Mouse (Mus musculus) spleen, adult 2 months (tissue): ENCODE results near the gene Rapgefl1. TPM values are rescaled to one million over a fixed set of nuclear protein-coding genes. Genes with fewer than 3 reads are reported as not detected.

Experiments used
- DNase-seq, 2 experiments: peaks; one replicate each; pipeline versions ENCODE4 v3.0.0 to v3.0.0-alpha.2; 2012 to 2021; ENCODE audit warnings: low spot score in 2 of 2, low read depth in 1 of 2
- H3K27ac ChIP-seq: fragments of 200-500 bp; 2 replicates; pipeline ENCODE4 v1.5.1; 2012; ENCODE audit warnings: low read length, inconsistent platforms; ENCODE audit not compliant: insufficient read depth
- H3K27me3 ChIP-seq: fragments of 200-500 bp; 2 replicates; pipeline ENCODE4 v1.6.1; 2012; ENCODE audit warnings: mild to moderate bottlenecking, moderate library complexity, low read length, inconsistent platforms; ENCODE audit not compliant: control insufficient read depth, insufficient read depth
- H3K36me3 ChIP-seq: fragments of 200-500 bp; 2 replicates; pipeline ENCODE4 v1.6.1; 2012; ENCODE audit warnings: mild to moderate bottlenecking, low read length, inconsistent platforms; ENCODE audit not compliant: control insufficient read depth, insufficient read depth
- H3K4me1 ChIP-seq: fragments of 200-500 bp; 2 replicates; pipeline ENCODE4 v1.6.1; 2011; ENCODE audit warnings: inconsistent platforms; ENCODE audit not compliant: control insufficient read depth, insufficient read depth, insufficient read length
- H3K4me3 ChIP-seq: fragments of 200-500 bp; 2 replicates; pipeline ENCODE4 v1.5.1; 2011; ENCODE audit warnings: mild to moderate bottlenecking, inconsistent platforms; ENCODE audit not compliant: insufficient read depth, insufficient read length; ENCODE audit errors: extremely low read depth
- CTCF ChIP-seq: fragments of 200-500 bp; IDR thresholded peaks from 2 replicates; pipeline ENCODE4 v1.5.1; 2011; ENCODE audit warnings: mild to moderate bottlenecking, inconsistent platforms; ENCODE audit not compliant: insufficient read depth, insufficient read length, insufficient replicate concordance; ENCODE audit errors: extremely low read depth
- POLR2A ChIP-seq: fragments of 200-500 bp; IDR thresholded peaks from 2 replicates; pipeline ENCODE4 v1.6.1; 2011; ENCODE audit warnings: low read depth, low read length, inconsistent platforms
- WGBS: fragments of 180-500 bp; shearing (Covaris S2); methylation state at CpG from one replicate; pipeline ENCODE4 v1.1.7; 2018; 5-methylcytosine and 5-hydroxymethylcytosine counted together
- polyA plus RNA-seq: library from polyadenylated mRNA; depleted of rRNA; stranded (reverse); fragments of >200 nt; gene quantifications from 2 replicates; pipeline ENCODE4 v1.2.3, GENCODE M21; 2012

Rapgefl1 gene
- polyA plus RNA-seq, 1 experiment: 1.9 TPM

DNA sequence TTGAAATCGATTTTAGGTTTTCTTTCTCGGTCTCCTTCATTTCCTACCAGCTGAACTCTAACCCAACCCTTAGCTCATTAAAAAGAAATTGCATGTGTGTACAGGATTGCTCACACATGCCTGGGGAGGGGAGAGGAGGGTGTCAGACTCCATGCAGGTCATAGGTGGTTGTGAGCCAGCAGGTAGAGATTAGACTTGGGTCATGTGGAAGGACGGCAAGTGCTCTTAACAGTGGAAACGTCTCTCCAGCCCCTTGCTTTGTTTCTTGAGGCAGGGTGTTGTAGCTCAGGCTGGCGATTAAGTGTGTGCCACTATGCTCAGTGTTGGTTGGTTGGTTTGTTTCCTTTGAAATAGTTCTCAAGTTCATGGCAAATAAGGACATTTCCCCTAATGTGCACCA, 34.2 kb downstream of the Rapgefl1 start:
- TF ChIP-seq CTCF: no peak
- no peak for TF ChIP-seq POLR2A
- Histone ChIP-seq H3K27me3 (no peaks in the 10 kb centered on the region), H3K27ac (no peak overlapping the region), H3K4me3 (no peak overlapping the region), H3K4me1 (no peaks in the 10 kb centered on the region), H3K36me3 (peaks cover 10% of the 10 kb centered on the region; the same call in 1 of the 2 replicates)
- WGBS: 84% methylated on average over 5 of the region's 5 CpGs
- DNase-seq: no peak

GRCm38 (mm10) chr11:98871416-98871815, 34.8 kb downstream of the Rapgefl1 start:
- no peaks in the 10 kb centered on the region for H3K27me3 ChIP-seq
- H3K4me3 ChIP-seq: no peak overlapping the region
- peaks cover 10% of the 10 kb centered on the region; the same call in 1 of the 2 replicates for H3K36me3 ChIP-seq
- no peak overlapping the region for H3K27ac ChIP-seq
- H3K4me1 ChIP-seq: no peaks in the 10 kb centered on the region; the same call in 1 of the 2 replicates
- WGBS: 76% methylated on average over 4 of the region's 4 CpGs
- TF ChIP-seq CTCF (no peak), POLR2A (no peak)
- DNase-seq: no peak

GRCm38 (mm10) chr11:98872040-98872439, 35.5 kb downstream of the Rapgefl1 start:
- no peak overlapping the region for H3K27ac ChIP-seq
- peaks cover 9% of the 10 kb centered on the region; the same call in 1 of the 2 replicates for H3K36me3 ChIP-seq
- TF ChIP-seq CTCF: no peak
- TF ChIP-seq POLR2A: no peak
- 79% methylated on average over 4 of the region's 4 CpGs for WGBS
- no peak for DNase-seq
- H3K4me3 ChIP-seq: no peak overlapping the region
- H3K27me3 ChIP-seq: no peaks in the 10 kb centered on the region
- H3K4me1 ChIP-seq: no peaks in the 10 kb centered on the region; the same call in 1 of the 2 replicates

DNA sequence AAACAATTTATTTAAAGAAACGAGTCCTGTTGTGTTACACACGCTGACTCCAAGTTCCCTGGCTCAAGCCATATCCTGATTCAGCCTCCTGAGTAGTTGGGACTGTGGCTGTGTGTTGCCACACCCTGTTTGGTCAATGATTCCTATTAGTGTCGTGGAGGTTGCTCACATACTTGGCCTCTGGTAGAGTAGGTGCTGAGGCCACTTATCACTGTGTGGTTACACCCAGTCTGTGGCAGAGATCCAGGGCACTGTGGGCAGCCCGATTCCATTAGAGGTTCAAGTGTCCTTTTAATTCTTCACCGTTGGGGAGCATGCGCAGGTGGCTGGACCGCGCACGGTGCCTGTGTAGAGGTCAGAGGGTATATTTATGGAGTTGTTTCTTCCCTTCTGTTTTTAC, 37.3 kb downstream of the Rapgefl1 start:
- H3K4me1 ChIP-seq: no peaks in the 10 kb centered on the region; the same call in 1 of the 2 replicates
- H3K36me3 ChIP-seq: peaks cover 1% of the 10 kb centered on the region; the same call in 1 of the 2 replicates
- H3K27ac ChIP-seq: no peak overlapping the region
- H3K27me3 ChIP-seq: no peaks in the 10 kb centered on the region
- WGBS: 85% methylated on average over 9 of the region's 9 CpGs
- no peak overlapping the region for H3K4me3 ChIP-seq
- no peak for DNase-seq
- TF ChIP-seq POLR2A (no peak), CTCF (no peak)

DNA sequence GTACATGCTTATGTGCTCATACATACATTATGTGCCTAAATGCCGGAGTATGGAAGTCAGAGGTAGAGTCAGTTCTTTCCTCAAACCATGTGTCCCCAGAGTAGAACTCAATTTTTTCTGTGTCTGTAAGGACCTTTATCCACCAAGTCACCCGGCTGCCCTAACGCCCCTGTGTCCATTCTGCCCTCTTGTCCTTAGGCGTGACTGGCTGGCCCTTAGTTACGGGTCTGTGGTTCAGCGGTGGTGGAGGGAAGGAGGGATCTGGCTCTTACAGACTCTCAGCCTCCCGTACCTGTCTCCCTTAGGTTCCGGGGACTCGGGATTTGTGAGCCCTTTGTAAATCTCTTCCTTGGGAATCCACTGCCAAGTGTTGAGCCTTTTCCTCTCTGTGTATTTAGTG, 40.4 kb downstream of the Rapgefl1 start:
- H3K36me3 ChIP-seq: peaks cover 2% of the 10 kb centered on the region; the same call in 1 of the 2 replicates
- no peak for TF ChIP-seq CTCF
- TF ChIP-seq POLR2A: no peak
- DNase-seq: no peak
- peaks cover 5% of the 10 kb centered on the region; the same call in 1 of the 2 replicates for H3K4me1 ChIP-seq
- no peak overlapping the region for H3K27ac ChIP-seq
- H3K4me3 ChIP-seq: no peak overlapping the region
- 95% methylated on average over 9 of the region's 9 CpGs for WGBS
- no peaks in the 10 kb centered on the region for H3K27me3 ChIP-seq

DNA sequence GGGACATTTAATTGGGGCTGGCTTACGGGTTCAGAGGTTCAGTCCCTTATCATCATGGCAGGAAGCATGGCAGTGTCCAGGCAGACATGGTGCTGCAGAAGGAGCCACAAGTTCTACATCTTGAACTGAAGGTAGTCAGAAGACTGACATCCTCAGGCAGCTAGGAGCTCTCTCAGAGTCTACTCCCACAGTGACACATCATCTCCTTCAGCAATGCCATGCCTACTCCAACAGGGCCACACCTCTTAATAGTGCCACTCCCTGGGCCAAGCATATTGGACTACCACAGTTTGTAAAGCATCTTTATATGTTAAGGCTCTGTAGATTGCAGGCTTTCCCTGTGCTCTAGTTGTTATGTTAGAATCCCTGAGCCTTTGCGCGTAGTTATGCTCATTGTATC, 51.1 kb downstream of the Rapgefl1 start:
- Histone ChIP-seq H3K4me3 (no peak overlapping the region), H3K4me1 (no peaks in the 10 kb centered on the region), H3K36me3 (peaks cover 56% of the 10 kb centered on the region), H3K27ac (no peak overlapping the region), H3K27me3 (no peaks in the 10 kb centered on the region)
- no peak for DNase-seq
- 95% methylated on average over 3 of the region's 3 CpGs for WGBS
- TF ChIP-seq POLR2A: no peak
- no peak for TF ChIP-seq CTCF

GRCm38 (mm10) chr11:98889077-98889476, 52.5 kb downstream of the Rapgefl1 start:
- Histone ChIP-seq H3K4me1 (no peaks in the 10 kb centered on the region), H3K36me3 (peaks cover 60% of the 10 kb centered on the region), H3K27me3 (no peaks in the 10 kb centered on the region), H3K27ac (no peak overlapping the region), H3K4me3 (no peak overlapping the region)
- TF ChIP-seq POLR2A (no peak), CTCF (no peak)
- no peak for DNase-seq
- 86% methylated on average over 4 of the region's 4 CpGs for WGBS
